Mouse (Mus musculus): ENCODE data around the gene Rapgef4. TPM values are rescaled to one million over a fixed set of nuclear protein-coding genes. Genes with fewer than 3 reads are reported as not detected.

Rapgef4 gene
- polyA plus RNA-seq, 1 experiment from 2014 or later, result 28.4 TPM

- H3K27me3 ChIP-seq (ENCODE audit: control insufficient read depth, insufficient read depth, low read length), result no peaks in the 10 kb centered on the region
- H3K27ac ChIP-seq, result no peak overlapping the region
- no peak overlapping the region for H3K4me3 ChIP-seq (replicated peaks; ENCODE audit: low read length)
- no peak for ATAC-seq (ENCODE audit: low FRiP score)
- H3K4me1 ChIP-seq (replicated peaks; ENCODE audit: control insufficient read depth, insufficient read depth, low read length), result no peaks in the 10 kb centered on the region
- WGBS, result 92% methylated on average over 5 of the region's 5 CpGs
- no peak overlapping the region for H3K9ac ChIP-seq
- DNase-seq (ENCODE audit: low spot score), result no peak
- H3K9me3 ChIP-seq (ENCODE audit: control insufficient read depth, low read length), result no peaks in the 10 kb centered on the region
- no peaks in the 10 kb centered on the region; the same call in 1 of the 2 replicates for H3K36me3 ChIP-seq (replicated peaks; ENCODE audit: control insufficient read depth, insufficient read depth)
- no peak overlapping the region for H3K4me2 ChIP-seq (replicated peaks)
Measured at GRCm38 (mm10) chr2:72205869-72206268, 224.8 kb downstream of the Rapgef4 start.

DNA sequence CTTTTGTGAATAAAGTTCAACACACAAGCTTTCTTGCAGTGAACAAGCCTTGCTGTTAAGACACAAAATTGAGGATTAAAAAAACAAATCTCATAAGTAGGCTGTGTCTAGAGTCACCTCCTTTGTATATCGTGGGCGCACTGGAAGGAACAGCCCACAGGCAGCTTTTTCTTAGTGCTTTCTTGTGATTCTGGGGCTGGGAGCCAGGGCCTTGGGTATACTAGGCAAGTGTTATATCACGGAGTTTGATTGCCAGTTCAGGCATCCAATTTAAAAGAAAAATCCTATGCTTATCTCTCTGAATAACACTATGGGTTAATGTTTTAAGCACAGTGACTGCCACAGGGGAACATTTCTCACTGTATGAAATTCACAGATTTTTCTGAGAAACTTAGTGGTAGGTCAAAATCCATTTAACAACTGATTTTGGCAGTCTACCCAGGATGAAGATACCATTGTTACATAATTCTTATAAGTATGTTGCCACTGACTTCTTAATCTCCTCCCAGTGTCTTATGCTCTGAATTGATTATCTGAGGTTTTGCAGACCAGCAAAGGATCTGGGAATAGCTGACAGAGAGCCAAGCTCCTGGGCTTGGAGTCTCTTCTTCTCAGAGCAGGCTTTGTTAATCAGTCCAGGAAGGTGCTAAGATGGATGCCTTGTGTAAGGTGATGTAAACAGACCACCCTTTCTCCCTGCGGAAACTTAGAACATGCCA is 225.6 kb downstream of the Rapgef4 start:
- no peak overlapping the region for H3K27ac ChIP-seq
- no peak overlapping the region for H3K4me3 ChIP-seq (replicated peaks; ENCODE audit: low read length)
- no peaks in the 10 kb centered on the region for H3K27me3 ChIP-seq (ENCODE audit: control insufficient read depth, insufficient read depth, low read length)
- no peaks in the 10 kb centered on the region; the same call in 1 of the 2 replicates for H3K36me3 ChIP-seq (replicated peaks; ENCODE audit: control insufficient read depth, insufficient read depth)
- no peak overlapping the region for H3K4me2 ChIP-seq (replicated peaks)
- no peak overlapping the region for H3K9ac ChIP-seq
- no peak for ATAC-seq (ENCODE audit: low FRiP score)
- no peaks in the 10 kb centered on the region for H3K4me1 ChIP-seq (replicated peaks; ENCODE audit: control insufficient read depth, insufficient read depth, low read length)
- H3K9me3 ChIP-seq (ENCODE audit: control insufficient read depth, low read length), result no peaks in the 10 kb centered on the region
- DNase-seq (ENCODE audit: low spot score), result no peak
- WGBS, result 91% methylated on average over 4 of the region's 4 CpGs

GRCm38 (mm10) chr2:72217336-72217735 is 236.3 kb downstream of the Rapgef4 start:
- Histone ChIP-seq H3K9me3 (ENCODE audit: control insufficient read depth, low read length) (no peaks in the 10 kb centered on the region), H3K4me2 (replicated peaks) (no peak overlapping the region), H3K27me3 (ENCODE audit: control insufficient read depth, insufficient read depth, low read length) (no peaks in the 10 kb centered on the region), H3K4me1 (replicated peaks; ENCODE audit: control insufficient read depth, insufficient read depth, low read length) (no peaks in the 10 kb centered on the region), H3K27ac (no peak overlapping the region), H3K9ac (no peak overlapping the region), H3K36me3 (replicated peaks; ENCODE audit: control insufficient read depth, insufficient read depth) (no peaks in the 10 kb centered on the region), H3K4me3 (replicated peaks; ENCODE audit: low read length) (no peak overlapping the region)
- DNase-seq (ENCODE audit: low spot score) (no peak), ATAC-seq (ENCODE audit: low FRiP score) (no peak)
- WGBS, result 71% methylated on average over 3 of the region's 3 CpGs

DNA sequence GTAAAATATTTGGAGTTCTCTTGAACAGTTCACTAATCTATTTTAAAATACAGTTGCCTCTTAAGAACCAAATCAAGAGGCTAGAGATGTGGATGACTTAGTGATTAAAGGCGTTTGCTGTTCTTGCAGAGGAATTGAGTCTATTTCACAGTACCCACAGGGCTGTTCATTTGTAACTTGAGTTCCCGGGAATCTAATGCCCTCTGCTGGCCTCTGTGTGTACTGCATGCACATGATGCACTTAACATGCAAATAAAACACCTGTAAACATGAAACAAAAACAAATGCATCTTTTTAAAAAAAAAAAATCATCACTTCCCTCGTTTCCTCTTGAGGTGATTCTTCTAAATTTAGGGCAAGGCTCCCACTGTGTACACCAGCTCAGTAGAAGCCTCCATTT is 238.9 kb downstream of the Rapgef4 start:
- H3K4me3 ChIP-seq (replicated peaks; ENCODE audit: low read length), result no peak overlapping the region
- peak; percentile 65 for DNase-seq (ENCODE audit: low spot score)
- no peak overlapping the region for H3K27ac ChIP-seq
- no peak overlapping the region for H3K9ac ChIP-seq
- WGBS, result 35% methylated on average over 3 of the region's 3 CpGs
- no peak overlapping the region for H3K4me2 ChIP-seq (replicated peaks)
- no peaks in the 10 kb centered on the region for H3K36me3 ChIP-seq (replicated peaks; ENCODE audit: control insufficient read depth, insufficient read depth)
- no peaks in the 10 kb centered on the region for H3K9me3 ChIP-seq (ENCODE audit: control insufficient read depth, low read length)
- no peaks in the 10 kb centered on the region for H3K27me3 ChIP-seq (ENCODE audit: control insufficient read depth, insufficient read depth, low read length)
- no peak for ATAC-seq (ENCODE audit: low FRiP score)
- H3K4me1 ChIP-seq (replicated peaks; ENCODE audit: control insufficient read depth, insufficient read depth, low read length), result no peaks in the 10 kb centered on the region

DNA sequence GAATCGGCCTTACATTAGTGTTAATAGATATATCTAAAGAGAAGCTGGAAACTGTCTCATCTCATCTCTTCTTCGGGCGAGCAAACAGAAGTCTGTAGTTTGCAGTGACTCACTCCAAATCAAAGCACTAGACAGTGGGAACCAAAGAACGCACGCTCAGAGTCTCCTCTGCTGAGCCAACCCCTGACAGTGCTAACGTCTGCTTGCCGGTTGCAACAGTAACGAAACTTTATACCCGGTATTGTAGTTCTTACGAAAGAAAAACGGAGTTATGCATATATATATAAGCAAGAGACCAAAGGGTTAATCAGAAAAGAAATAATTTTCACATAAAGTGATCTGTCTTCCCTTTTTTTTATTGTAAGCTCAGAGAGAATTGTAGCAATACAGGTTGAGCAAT is 240.2 kb downstream of the Rapgef4 start:
- no peaks in the 10 kb centered on the region for H3K27me3 ChIP-seq (ENCODE audit: control insufficient read depth, insufficient read depth, low read length)
- WGBS, result 88% methylated on average over 11 of the region's 11 CpGs

DNA sequence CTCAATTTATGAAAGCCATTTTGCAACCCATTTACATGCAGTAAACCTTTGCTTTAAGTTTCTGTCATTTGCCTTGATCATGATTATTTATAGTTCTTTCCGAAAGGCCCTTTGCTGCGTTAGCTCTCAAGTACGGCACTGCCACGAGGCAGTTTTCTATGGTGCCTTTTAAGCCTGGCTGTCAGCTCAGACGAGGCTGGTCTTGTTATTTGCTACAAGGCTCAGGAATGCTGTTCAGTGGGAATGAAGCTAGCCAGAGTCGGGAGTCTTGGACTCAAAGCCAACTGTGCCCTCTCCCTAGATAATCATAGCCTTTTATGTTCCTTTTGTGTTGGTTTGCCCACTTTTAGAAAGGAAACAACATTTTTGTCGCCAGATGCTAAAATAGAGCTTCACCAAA is 240.7 kb downstream of the Rapgef4 start:
- Histone ChIP-seq H3K9ac (no peak overlapping the region), H3K27me3 (ENCODE audit: control insufficient read depth, insufficient read depth, low read length) (no peaks in the 10 kb centered on the region), H3K9me3 (ENCODE audit: control insufficient read depth, low read length) (no peaks in the 10 kb centered on the region), H3K4me2 (replicated peaks) (no peak overlapping the region), H3K4me3 (replicated peaks; ENCODE audit: low read length) (no peak overlapping the region), H3K4me1 (replicated peaks; ENCODE audit: control insufficient read depth, insufficient read depth, low read length) (no peaks in the 10 kb centered on the region), H3K27ac (no peak overlapping the region), H3K36me3 (replicated peaks; ENCODE audit: control insufficient read depth, insufficient read depth) (no peaks in the 10 kb centered on the region)
- ATAC-seq (ENCODE audit: low FRiP score) (no peak), DNase-seq (ENCODE audit: low spot score) (no peak)
- 55% methylated on average over 7 of the region's 7 CpGs for WGBS

More for the DNA sequence above, 240.2 kb downstream of the Rapgef4 start:
- H3K36me3 ChIP-seq (replicated peaks; ENCODE audit: control insufficient read depth, insufficient read depth), result no peaks in the 10 kb centered on the region
- H3K9me3 ChIP-seq (ENCODE audit: control insufficient read depth, low read length), result no peaks in the 10 kb centered on the region
- H3K4me3 ChIP-seq (replicated peaks; ENCODE audit: low read length), result no peak overlapping the region
- no peak overlapping the region for H3K27ac ChIP-seq
- no peak for ATAC-seq (ENCODE audit: low FRiP score)
- no peaks in the 10 kb centered on the region for H3K4me1 ChIP-seq (replicated peaks; ENCODE audit: control insufficient read depth, insufficient read depth, low read length)
- no peak overlapping the region for H3K9ac ChIP-seq
- DNase-seq (ENCODE audit: low spot score), result no peak
- no peak overlapping the region for H3K4me2 ChIP-seq (replicated peaks)

DNA sequence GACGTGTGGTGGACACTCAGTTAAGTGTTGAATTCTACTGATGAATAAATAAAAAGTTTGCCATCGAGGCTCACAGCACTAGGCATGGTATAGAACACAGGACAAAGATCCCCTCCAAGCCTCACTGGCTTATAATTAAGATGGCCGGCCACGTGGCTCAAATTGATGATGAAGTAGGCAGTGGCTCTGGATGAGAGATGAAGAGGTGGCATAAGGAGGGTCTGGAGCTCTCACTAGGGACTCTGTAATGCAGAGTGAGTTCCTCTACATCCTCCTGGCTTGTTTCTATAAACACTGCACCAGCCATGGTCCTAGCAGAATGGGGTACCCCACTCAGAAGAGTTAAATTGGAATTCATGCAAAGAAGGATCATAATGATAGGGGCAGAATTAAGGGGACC is 241.2 kb downstream of the Rapgef4 start:
- ATAC-seq (ENCODE audit: low FRiP score) (no peak), DNase-seq (ENCODE audit: low spot score) (no peak)
- no peak overlapping the region for H3K4me2 ChIP-seq (replicated peaks)
- H3K9ac ChIP-seq, result no peak overlapping the region
- H3K27me3 ChIP-seq (ENCODE audit: control insufficient read depth, insufficient read depth, low read length), result no peaks in the 10 kb centered on the region
- H3K9me3 ChIP-seq (ENCODE audit: control insufficient read depth, low read length), result no peaks in the 10 kb centered on the region
- no peaks in the 10 kb centered on the region for H3K36me3 ChIP-seq (replicated peaks; ENCODE audit: control insufficient read depth, insufficient read depth)
- no peak overlapping the region for H3K27ac ChIP-seq
- H3K4me1 ChIP-seq (replicated peaks; ENCODE audit: control insufficient read depth, insufficient read depth, low read length), result no peaks in the 10 kb centered on the region
- H3K4me3 ChIP-seq (replicated peaks; ENCODE audit: low read length), result no peak overlapping the region
- WGBS, result 92% methylated on average over 4 of the region's 4 CpGs

GRCm38 (mm10) chr2:72222736-72223455 is 241.9 kb downstream of the Rapgef4 start:
- no peaks in the 10 kb centered on the region for H3K27me3 ChIP-seq (ENCODE audit: control insufficient read depth, insufficient read depth, low read length)
- no peak overlapping the region for H3K27ac ChIP-seq
- H3K36me3 ChIP-seq (replicated peaks; ENCODE audit: control insufficient read depth, insufficient read depth), result no peaks in the 10 kb centered on the region
- H3K4me1 ChIP-seq (replicated peaks; ENCODE audit: control insufficient read depth, insufficient read depth, low read length), result no peaks in the 10 kb centered on the region
- H3K4me2 ChIP-seq (replicated peaks), result no peak overlapping the region
- no peak overlapping the region for H3K9ac ChIP-seq
- H3K4me3 ChIP-seq (replicated peaks; ENCODE audit: low read length), result no peak overlapping the region
- DNase-seq (ENCODE audit: low spot score) (no peak), ATAC-seq (ENCODE audit: low FRiP score) (no peak)
- 89% methylated on average over 16 of the region's 16 CpGs for WGBS
- no peaks in the 10 kb centered on the region for H3K9me3 ChIP-seq (ENCODE audit: control insufficient read depth, low read length)

DNA sequence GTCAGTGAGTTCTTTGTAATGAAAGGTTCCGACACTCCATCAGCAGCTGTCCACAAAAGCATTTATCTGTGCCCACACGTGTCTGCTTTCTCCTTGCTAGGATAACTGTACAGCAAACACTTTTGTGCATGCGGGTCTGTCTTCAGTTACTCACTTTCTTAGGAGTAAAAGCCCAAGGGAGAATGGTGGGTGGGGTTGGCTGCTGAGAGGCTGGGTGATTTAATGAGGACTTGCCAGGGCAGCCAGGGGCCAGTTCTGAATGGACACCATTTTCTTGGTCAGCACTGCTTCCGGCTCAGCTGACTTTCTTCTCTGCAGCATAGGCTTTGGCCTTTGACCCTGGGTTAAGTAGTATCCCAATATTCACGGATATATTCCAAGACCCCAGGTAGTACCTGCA is 242.4 kb downstream of the Rapgef4 start:
- DNase-seq (ENCODE audit: low spot score), result no peak
- H3K4me2 ChIP-seq (replicated peaks), result no peak overlapping the region
- H3K9me3 ChIP-seq (ENCODE audit: control insufficient read depth, low read length), result no peaks in the 10 kb centered on the region
- no peak overlapping the region for H3K27ac ChIP-seq
- no peak overlapping the region for H3K9ac ChIP-seq
- H3K4me1 ChIP-seq (replicated peaks; ENCODE audit: control insufficient read depth, insufficient read depth, low read length), result no peaks in the 10 kb centered on the region
- ATAC-seq (ENCODE audit: low FRiP score), result no peak
- no peaks in the 10 kb centered on the region for H3K27me3 ChIP-seq (ENCODE audit: control insufficient read depth, insufficient read depth, low read length)
- H3K36me3 ChIP-seq (replicated peaks; ENCODE audit: control insufficient read depth, insufficient read depth), result no peaks in the 10 kb centered on the region
- no peak overlapping the region for H3K4me3 ChIP-seq (replicated peaks; ENCODE audit: low read length)
- 62% methylated on average over 5 of the region's 5 CpGs for WGBS

All from hindbrain, embryonic 14.5 days (tissue).